Mouse (Mus musculus) lung, embryonic 16.5 days (tissue): Measurements from ENCODE around the gene Top2b. TPM values are rescaled to one million over a fixed set of nuclear protein-coding genes. Genes with fewer than 3 reads are reported as not detected.

Source experiments
- ATAC-seq: fragments of 200-750 bp; cut with Nextera tagmentation; 2 replicates; pipeline ENCODE4 v1.8.0; 2017; ENCODE audit warnings: low read depth, mild to moderate bottlenecking, moderate library complexity
- H3K27ac ChIP-seq: fragments of 300-500 bp; sonication (generic); 2 replicates; pipeline ENCODE4 v1.5.1; 2014; ENCODE audit warnings: mild to moderate bottlenecking, control low read depth, low read length
- H3K27me3 ChIP-seq: fragments of 300-500 bp; sonication (generic); 2 replicates; pipeline ENCODE4 v1.6.1; 2014; ENCODE audit warnings: low read depth, low read length, mixed read lengths; ENCODE audit not compliant: control insufficient read depth, insufficient read depth
- H3K36me3 ChIP-seq: fragments of 300-500 bp; sonication (generic); 2 replicates; pipeline ENCODE4 v1.6.1; 2014; ENCODE audit warnings: low read length; ENCODE audit not compliant: control insufficient read depth, insufficient read depth
- H3K4me1 ChIP-seq: fragments of 300-500 bp; sonication (generic); replicated peaks from 2 replicates; pipeline ENCODE4 v1.6.1; 2014; ENCODE audit warnings: low read length, mixed read lengths; ENCODE audit not compliant: control insufficient read depth, insufficient read depth
- H3K4me2 ChIP-seq: fragments of 300-500 bp; sonication (generic); 2 replicates; pipeline ENCODE4 v1.6.1; 2014; ENCODE audit warnings: low read depth, low read length, control low read depth
- H3K4me3 ChIP-seq: fragments of 300-500 bp; sonication (generic); 2 replicates; pipeline ENCODE4 v1.5.1; 2014; ENCODE audit warnings: mild to moderate bottlenecking, low read length, control low read depth
- H3K9ac ChIP-seq: fragments of 300-500 bp; sonication (generic); 2 replicates; pipeline ENCODE4 v1.6.1; 2014; ENCODE audit warnings: low read length, control low read depth
- H3K9me3 ChIP-seq: fragments of 300-500 bp; sonication (generic); 2 replicates; pipeline ENCODE4 v1.6.1; 2016; ENCODE audit warnings: low read length; ENCODE audit not compliant: control insufficient read depth
- WGBS: fragments of 180-500 bp; shearing (Covaris S2); extraction: QIAGEN DNeasy Blood & Tissue Kit; methylation state at CpG from one replicate; pipeline ENCODE4 v1.1.7; 2014; 5-methylcytosine and 5-hydroxymethylcytosine counted together
- polyA plus RNA-seq: library from polyadenylated mRNA; unstranded; fragments of >200 nt; fragmentation: Nextera tagmentation; extraction: Ambion mirVana; gene quantifications from 2 replicates; pipeline ENCODE4 v1.2.1, GENCODE M21; 2015

Top2b gene
- polyA plus RNA-seq, 1 experiment from 2014 or later: 45.6 TPM

DNA sequence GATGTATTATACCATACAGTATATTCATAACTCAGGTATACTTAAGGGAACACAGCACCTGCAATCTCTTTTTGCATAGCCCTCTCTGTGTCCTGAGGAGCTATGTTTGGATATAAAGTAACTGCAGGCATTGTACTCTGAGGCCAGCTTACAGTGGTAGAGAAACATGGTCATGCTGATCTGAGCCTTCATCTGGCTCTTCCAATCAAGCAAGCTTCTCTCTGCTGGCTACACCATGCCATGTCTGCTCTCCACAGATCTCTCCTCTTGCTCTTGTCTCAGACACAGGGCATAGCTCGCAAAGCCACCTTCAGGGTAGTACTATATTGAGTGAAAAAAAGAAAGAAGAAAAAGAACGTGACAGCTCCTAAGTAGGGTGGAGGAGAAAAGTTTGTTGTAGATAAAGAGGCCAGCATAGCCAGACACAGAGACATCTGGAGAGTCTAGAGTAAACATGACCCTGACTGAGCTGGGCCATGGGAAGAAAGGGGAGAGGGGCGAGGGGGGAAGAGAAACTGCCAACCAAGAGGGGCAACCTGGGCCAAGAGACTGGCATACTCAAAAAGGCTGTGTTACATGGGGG, 29.1 kb upstream of the Top2b start:
- Histone ChIP-seq H3K4me2 (no peak overlapping the region), H3K9me3 (no peaks in the 10 kb centered on the region), H3K27ac (no peak overlapping the region), H3K27me3 (no peaks in the 10 kb centered on the region), H3K4me3 (no peak overlapping the region), H3K36me3 (no peaks in the 10 kb centered on the region), H3K9ac (no peak overlapping the region), H3K4me1 (peaks cover 3% of the 10 kb centered on the region; the same call in 1 of the 2 replicates)
- no peak for ATAC-seq
- WGBS: 7% methylated on average over 3 of the region's 3 CpGs

DNA sequence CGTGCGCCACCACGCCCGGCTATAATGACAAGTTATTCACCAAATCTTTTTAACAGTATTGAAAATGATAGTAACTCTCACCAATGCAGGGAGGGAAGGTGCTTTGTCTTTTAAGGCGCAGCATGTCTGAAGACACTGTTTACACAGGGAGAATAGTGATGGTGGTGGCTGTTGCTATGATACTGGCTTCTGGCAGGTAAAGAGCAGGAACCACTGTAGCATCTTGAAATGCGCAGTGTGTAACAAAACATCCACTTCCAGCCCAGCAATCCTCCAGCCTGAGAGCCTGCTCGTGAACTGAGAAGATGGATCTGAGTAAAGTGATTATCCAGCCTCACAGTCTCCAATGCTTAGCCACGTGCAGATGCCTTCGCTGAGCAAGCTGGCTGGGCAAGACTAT, 17.5 kb upstream of the Top2b start:
- no peaks in the 10 kb centered on the region for H3K36me3 ChIP-seq
- no peaks in the 10 kb centered on the region for H3K4me1 ChIP-seq
- no peak for ATAC-seq
- 66% methylated on average over 9 of the region's 9 CpGs for WGBS
- no peaks in the 10 kb centered on the region for H3K9me3 ChIP-seq
- no peak overlapping the region for H3K4me3 ChIP-seq
- H3K27me3 ChIP-seq: no peaks in the 10 kb centered on the region
- no peak overlapping the region for H3K27ac ChIP-seq
- no peak overlapping the region for H3K9ac ChIP-seq
- no peak overlapping the region for H3K4me2 ChIP-seq

DNA sequence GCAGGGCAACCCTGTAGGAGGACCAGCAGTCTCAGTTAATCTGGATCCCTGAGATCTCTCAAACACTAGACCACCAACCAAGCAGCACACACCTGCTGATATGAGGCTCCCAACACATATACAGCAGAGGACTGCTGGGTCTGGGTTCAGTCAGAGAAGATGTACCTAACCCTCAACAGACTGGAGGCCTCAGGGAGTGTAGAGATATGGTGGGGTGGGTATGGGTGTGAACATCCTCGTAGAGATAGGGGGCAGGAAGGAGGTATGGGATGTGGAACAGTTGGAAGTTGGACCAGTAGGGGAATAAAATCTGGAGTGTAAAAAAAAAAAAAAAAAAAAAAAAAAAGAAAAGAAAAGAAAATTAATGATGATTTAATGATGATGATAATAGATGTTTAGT, 5.3 kb upstream of the Top2b start:
- Histone ChIP-seq H3K36me3 (no peaks in the 10 kb centered on the region), H3K4me1 (peaks cover 7% of the 10 kb centered on the region; the same call in 1 of the 2 replicates), H3K9ac (no peak overlapping the region), H3K4me2 (no peak overlapping the region), H3K9me3 (no peaks in the 10 kb centered on the region), H3K4me3 (no peak overlapping the region), H3K27ac (no peak overlapping the region), H3K27me3 (no peaks in the 10 kb centered on the region)
- WGBS: 57% methylated on average over 1 of the region's 1 CpGs
- ATAC-seq: no peak

DNA sequence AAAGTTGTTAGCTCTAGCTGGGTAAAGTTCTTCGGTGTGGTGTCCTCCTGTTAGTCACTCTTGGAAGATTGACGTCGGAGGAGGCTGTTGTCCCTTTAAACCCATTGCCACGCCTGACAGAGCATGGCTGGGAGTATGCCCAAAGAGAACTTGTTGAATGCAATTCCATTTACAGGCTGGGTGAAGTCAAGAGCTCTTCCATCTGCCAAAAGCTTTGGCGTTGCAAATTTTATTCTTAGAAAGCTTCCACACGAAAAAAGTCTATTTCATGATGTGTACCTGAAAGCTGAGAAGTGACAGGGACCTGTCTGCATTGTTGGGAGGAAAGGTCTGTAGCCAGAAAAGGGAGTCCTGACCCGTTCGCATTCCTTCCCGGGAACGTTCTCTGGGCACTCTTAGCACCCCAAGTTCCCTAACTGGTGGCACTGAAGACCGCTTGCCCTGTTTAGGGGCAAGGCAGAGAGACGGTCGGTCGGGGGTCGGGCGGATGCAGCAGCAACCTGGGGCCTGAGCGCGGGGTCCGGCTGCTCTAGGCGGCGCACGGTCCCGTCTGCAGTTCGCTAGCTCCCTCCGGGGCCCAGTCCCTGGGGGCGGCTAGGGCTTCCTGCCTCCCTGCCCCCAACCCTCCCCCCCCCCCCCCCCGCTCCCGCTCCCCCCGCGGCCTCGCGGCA, 683 bp upstream of the Top2b start:
- Histone ChIP-seq H3K4me3 (peak overlapping the region; percentile 96), H3K4me1 (peaks cover 14% of the 10 kb centered on the region), H3K27ac (peak overlapping the region; percentile 99), H3K4me2 (peak overlapping the region; percentile 84), H3K9ac (peak overlapping the region; percentile 75), H3K9me3 (no peaks in the 10 kb centered on the region), H3K27me3 (no peaks in the 10 kb centered on the region), H3K36me3 (no peaks in the 10 kb centered on the region)
- ATAC-seq: peak; percentile 80
- 1% methylated on average over 24 of the region's 32 CpGs for whole genome bisulfite sequencing

DNA sequence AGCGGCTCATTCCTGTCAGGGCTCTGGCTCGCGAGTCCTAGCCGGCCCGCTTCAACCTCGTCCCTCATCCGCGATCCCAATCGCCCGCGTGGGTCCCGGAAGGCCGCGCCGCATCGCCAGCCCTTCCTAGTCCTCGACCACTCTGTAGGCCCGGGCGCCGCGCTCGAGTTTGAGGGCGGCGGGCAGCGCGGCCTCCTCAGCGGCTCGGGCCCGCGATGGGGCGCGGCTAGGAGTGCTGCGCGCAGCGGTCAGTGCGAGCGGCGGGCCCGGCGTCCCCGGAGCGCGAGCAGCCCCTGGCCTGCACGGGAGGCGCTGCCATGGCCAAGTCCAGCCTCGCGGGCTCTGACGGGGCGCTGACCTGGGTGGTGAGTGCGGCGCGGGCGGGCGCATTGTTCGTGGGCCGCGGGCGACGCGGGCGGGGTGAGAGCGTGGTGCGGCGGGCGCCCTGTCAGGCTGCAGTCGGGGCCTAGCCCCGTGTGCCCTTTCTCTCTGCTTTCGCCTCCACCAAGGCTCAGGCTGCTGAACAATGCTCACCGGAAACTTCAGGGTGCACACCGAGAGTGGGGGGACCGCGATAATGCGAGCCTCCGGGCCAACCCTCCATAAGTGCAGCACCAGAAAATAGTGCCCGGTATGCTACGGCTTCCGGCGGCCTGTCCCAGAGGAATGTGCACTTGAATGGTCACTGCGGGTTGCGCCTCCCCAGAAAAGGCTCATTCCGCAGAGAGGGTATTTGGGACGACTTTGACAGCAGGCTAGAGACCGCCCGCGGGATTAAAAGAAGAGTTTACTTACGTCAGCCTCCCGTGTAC, 589 bp downstream of the Top2b start:
- no peaks in the 10 kb centered on the region for H3K9me3 ChIP-seq
- peak overlapping the region; percentile 98 for H3K9ac ChIP-seq
- no peaks in the 10 kb centered on the region for H3K27me3 ChIP-seq
- ATAC-seq: peak; percentile 53
- H3K4me1 ChIP-seq: peaks cover 14% of the 10 kb centered on the region
- H3K4me2 ChIP-seq: peak overlapping the region; percentile 62
- peak overlapping the region; percentile 96 for H3K4me3 ChIP-seq
- H3K27ac ChIP-seq: peak overlapping the region; percentile 99
- H3K36me3 ChIP-seq: no peaks in the 10 kb centered on the region
- WGBS: under 1% methylated on average over 84 of the region's 87 CpGs

DNA sequence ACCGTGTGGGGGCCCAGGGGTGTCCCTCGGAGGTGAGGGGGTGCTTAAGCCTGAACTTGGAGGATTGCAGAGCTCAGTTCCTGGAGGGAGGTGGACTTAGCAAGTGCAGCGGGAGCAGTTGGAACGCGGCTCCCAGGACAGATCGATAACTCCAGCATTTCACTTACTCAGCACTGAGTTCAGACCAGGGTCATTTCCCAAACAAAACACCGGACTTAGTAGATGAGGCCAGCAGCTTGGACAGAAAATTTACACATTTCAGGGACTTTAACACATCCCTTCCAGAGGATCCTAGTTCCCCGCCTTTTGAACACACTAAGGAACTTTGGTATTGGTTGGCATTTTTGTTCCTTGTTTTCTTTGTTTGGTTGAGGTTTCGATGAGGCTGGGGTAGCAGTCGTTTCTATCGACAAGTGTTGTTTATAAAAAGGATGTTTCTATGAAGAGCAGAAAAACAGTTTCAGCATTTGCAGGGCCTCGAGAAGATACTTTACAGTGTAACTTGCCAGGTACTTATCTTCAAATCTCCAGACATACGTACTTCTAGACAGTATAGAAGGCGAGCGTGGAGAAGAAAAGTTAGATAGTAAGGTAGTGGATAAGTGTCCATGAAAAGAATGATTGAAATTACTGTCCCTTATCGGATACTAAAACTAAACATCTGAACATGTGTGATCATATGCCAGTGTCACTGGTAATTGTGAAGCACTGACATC, 1.4 kb downstream of the Top2b start:
- ATAC-seq: no peak
- peak overlapping the region; percentile 96 for H3K4me3 ChIP-seq
- H3K4me1 ChIP-seq: peaks cover 14% of the 10 kb centered on the region
- no peaks in the 10 kb centered on the region for H3K36me3 ChIP-seq
- H3K9ac ChIP-seq: peak overlapping the region; percentile 98
- peak overlapping the region; percentile 62 for H3K4me2 ChIP-seq
- peak overlapping the region; percentile 99 for H3K27ac ChIP-seq
- no peaks in the 10 kb centered on the region for H3K9me3 ChIP-seq
- H3K27me3 ChIP-seq: no peaks in the 10 kb centered on the region
- 2% methylated on average over 16 of the region's 16 CpGs for WGBS

DNA sequence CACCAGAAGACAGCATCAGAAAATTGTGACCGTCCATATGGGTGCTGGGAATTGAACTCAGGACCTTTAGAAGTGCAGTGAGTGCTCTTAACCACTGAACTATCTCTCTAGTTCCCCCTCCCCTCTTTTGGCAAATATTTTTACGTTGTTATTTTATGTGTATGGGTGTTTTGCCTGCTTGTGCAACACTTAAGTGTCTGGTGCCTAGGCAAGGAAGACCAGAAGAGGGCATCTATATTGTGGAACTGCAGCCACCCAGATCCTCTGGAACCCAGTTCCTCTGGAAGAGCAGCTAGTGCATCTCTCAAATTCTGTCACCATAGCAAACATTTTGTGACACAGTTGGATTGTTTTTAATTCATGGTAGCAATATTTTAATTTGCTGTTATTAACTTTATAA, 2.0 kb downstream of the Top2b start:
- Histone ChIP-seq H3K4me2 (peak overlapping the region; percentile 62), H3K27ac (no peak overlapping the region), H3K4me3 (peak overlapping the region; percentile 96), H3K9me3 (no peaks in the 10 kb centered on the region), H3K27me3 (no peaks in the 10 kb centered on the region), H3K4me1 (peaks cover 17% of the 10 kb centered on the region), H3K36me3 (no peaks in the 10 kb centered on the region), H3K9ac (peak overlapping the region; percentile 98)
- no peak for ATAC-seq
- WGBS: 15% methylated on average over 2 of the region's 2 CpGs

DNA sequence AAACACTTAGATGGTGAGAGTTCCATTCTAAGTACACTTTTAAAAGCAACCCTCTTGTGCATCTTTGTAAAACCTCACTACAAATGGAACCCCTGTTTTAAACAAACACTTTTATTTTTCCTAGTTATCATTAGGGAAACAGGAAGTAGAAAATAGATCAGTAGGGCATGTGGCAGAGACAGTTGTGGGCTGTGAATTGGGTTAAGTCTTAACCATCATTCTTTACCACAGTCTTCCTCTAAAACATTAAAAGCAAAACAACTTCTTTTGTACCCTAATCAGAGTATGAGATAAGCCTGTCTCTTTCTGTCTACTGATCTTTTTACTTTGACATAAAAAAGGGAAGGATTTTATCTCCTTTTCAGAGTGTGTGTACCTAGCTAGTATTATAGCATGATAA, 7.8 kb downstream of the Top2b start:
- Histone ChIP-seq H3K4me3 (no peak overlapping the region), H3K9ac (no peak overlapping the region), H3K4me2 (no peak overlapping the region), H3K36me3 (no peaks in the 10 kb centered on the region), H3K27me3 (no peaks in the 10 kb centered on the region), H3K9me3 (no peaks in the 10 kb centered on the region), H3K4me1 (0 out of 2 replicates have a peak, but pooled peaks cover 4% of the 10 kb centered on the region), H3K27ac (no peak overlapping the region)
- ATAC-seq: no peak

DNA sequence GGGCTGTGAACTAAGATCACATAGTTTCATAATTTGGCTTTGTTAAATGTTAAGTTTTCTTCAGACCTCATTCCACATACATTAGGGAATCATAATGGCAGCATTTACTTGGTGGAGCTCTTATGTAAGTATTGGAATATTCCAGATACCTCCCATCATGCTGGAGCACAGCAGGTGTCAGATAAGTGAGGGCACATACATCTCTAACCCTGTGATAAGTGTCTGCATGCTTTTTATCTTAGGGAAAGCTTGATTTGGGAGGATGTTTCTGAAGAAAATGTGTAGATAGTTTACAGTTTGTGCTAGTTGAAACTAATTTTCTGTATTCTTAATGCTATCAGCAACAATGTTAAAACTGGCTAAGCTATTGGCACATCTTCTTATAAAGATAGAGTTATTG, 8.2 kb downstream of the Top2b start:
- Histone ChIP-seq H3K27me3 (no peaks in the 10 kb centered on the region), H3K9ac (no peak overlapping the region), H3K4me1 (peaks cover 4% of the 10 kb centered on the region; the same call in 1 of the 2 replicates), H3K4me3 (no peak overlapping the region), H3K9me3 (no peaks in the 10 kb centered on the region), H3K27ac (no peak overlapping the region), H3K4me2 (no peak overlapping the region), H3K36me3 (no peaks in the 10 kb centered on the region)
- ATAC-seq: no peak
